ENCODE assay signal across 17 mouse cellular contexts in genomic region chr9:17587558-17587957, GRCm38 (mm10).
"Had no signal": no experiment of that assay in that cellular context is flagged by ENCODE, and none has a peak within 500 bp of the region (broad histone marks: within the 10 kb centered on the region; RNA-seq: fewer than 3 reads in every experiment).

No protein-coding gene starts in this region.

- H3K9ac ChIP-seq: lung, embryonic 14.5 days; midbrain, embryonic 13.5 days; midbrain, embryonic 15.5 days; neural tube, embryonic 13.5 days; neural tube, embryonic 15.5 days had no signal

- H3K4me2 ChIP-seq: lung, embryonic 14.5 days; midbrain, embryonic 13.5 days; midbrain, embryonic 15.5 days; neural tube, embryonic 13.5 days; neural tube, embryonic 15.5 days had no signal

- H3K27ac ChIP-seq: midbrain, embryonic 10.5 days; midbrain, embryonic 13.5 days; midbrain, embryonic 15.5 days; neural tube, embryonic 13.5 days; neural tube, embryonic 15.5 days had no signal

- H3K36me3 ChIP-seq: midbrain, embryonic 10.5 days; midbrain, embryonic 13.5 days; midbrain, embryonic 15.5 days; neural tube, embryonic 13.5 days; neural tube, embryonic 15.5 days had no signal

- H3K9me3 ChIP-seq: midbrain, embryonic 10.5 days; midbrain, embryonic 13.5 days; midbrain, embryonic 15.5 days; neural tube, embryonic 13.5 days; neural tube, embryonic 15.5 days had no signal

- H3K4me3 ChIP-seq: midbrain, embryonic 10.5 days; midbrain, embryonic 13.5 days; midbrain, embryonic 15.5 days; myocyte; neural tube, embryonic 13.5 days; neural tube, embryonic 15.5 days had no signal

- ATAC-seq: midbrain, embryonic 13.5 days; midbrain, embryonic 15.5 days had no signal

- H3K27me3 ChIP-seq: midbrain, embryonic 13.5 days; midbrain, embryonic 15.5 days; neural tube, embryonic 13.5 days; neural tube, embryonic 15.5 days had no signal

- DNase-seq: lung, adult 18-20 months; lung, embryonic 14.5 days; lung, postnatal 10 days; lung, postnatal 4 days; right cerebral cortex, adult 18-20 months; right cerebral cortex, postnatal 25 days; right cerebral cortex, postnatal 4 days; spleen, adult 18-20 months; thymus, adult 18-20 months; thymus, postnatal 14 days; thymus, postnatal 36 days had no signal

- H3K4me1 ChIP-seq: midbrain, embryonic 10.5 days; midbrain, embryonic 13.5 days; midbrain, embryonic 15.5 days; neural tube, embryonic 13.5 days; neural tube, embryonic 15.5 days had no signal
